Mouse (Mus musculus) megakaryocyte, embryonic 14.5 days (primary cell): ENCODE measurements at regions not wholly inside any gene's neighbourhood (a gene's known extent, or its start where the extent isn't known, plus 50 kb on each side); places are given as distances from the start of the nearest gene placed in this dataset.

ENCODE experiments used
- FLI1 ChIP-seq: IDR thresholded peaks from 2 replicates; pipeline ENCODE4 v1.6.1; 2012; ENCODE audit warnings: low read length, inconsistent platforms, mixed read lengths
- GATA1 ChIP-seq: IDR thresholded peaks from 3 replicates; pipeline ENCODE4 v1.6.1; 2012; ENCODE audit warnings: mixed read lengths, low read length, inconsistent platforms, borderline replicate concordance

DNA sequence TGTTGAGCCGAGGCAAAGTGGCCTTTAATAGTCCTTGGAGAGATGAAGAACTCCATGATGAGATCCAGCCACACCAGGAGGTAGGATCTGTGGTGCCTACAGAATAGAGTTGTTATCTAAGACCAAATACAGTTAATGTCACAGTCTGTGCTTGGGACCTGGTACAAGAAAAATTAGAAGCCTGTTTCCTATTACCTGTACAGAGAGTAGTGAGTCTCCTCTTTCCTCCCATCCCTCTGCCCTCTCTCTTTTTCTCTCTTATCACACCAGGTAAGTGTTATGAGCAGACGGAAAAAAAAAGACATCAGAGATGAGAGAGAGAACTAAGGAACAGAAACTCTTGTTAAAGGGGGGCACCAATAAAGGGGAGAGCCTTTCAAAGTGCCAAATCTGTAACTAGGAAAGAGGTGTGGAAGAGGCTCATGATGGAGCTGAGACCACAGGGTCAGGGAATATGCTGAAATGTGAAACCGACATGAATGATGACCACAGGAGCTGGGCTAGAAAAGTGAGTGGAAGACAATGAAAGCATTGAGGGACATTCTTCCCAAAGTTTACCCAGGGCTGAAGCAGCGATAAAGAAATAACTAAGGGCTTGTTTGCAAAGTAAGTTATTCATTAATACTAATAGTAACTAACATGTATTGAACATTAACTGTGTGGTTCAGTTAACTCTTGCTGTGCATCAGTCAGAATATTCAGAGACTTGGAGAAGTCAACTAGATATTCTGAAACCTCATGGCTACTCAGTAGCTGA lies 440.9 kb downstream of the Tns1 start:
- no peak for TF ChIP-seq GATA1
- no peak for TF ChIP-seq FLI1
